Mouse (Mus musculus): ENCODE data around the gene Tnfrsf8.
A peak's percentile ranks its signal among the peaks of the same experiment; 100 is the strongest.
"Not testable (repeated sequence)": the region's sequence is repeated elsewhere in the genome, so short reads cannot be mapped to it uniquely, and the experiment has no call there.

Tnfrsf8 gene

GRCm38 (mm10) chr4:145306422-145306821 lies 8.5 kb downstream of the Tnfrsf8 start:
- no peak for DNase-seq

- not testable (repeated sequence) for DNase-seq
These were observed 9.2 kb downstream of the Tnfrsf8 start for GRCm38 (mm10) chr4:145305661-145306362.

GRCm38 (mm10) chr4:145304109-145304508 lies 10.9 kb downstream of the Tnfrsf8 start:
- no peak for DNase-seq

- no peak for DNase-seq
These were observed 12.9 kb downstream of the Tnfrsf8 start for GRCm38 (mm10) chr4:145302106-145302505.

GRCm38 (mm10) chr4:145300210-145300927 lies 14.6 kb downstream of the Tnfrsf8 start:
- peak; percentile 57 for DNase-seq

- no peak for DNase-seq
These were observed 15.6 kb downstream of the Tnfrsf8 start for GRCm38 (mm10) chr4:145299355-145299754.

- no peak for DNase-seq
These were observed 16.1 kb downstream of the Tnfrsf8 start for GRCm38 (mm10) chr4:145298846-145299245.

GRCm38 (mm10) chr4:145295589-145296300 lies 19.2 kb downstream of the Tnfrsf8 start:
- DNase-seq: peak; percentile 68

GRCm38 (mm10) chr4:145294588-145294987 lies 20.4 kb downstream of the Tnfrsf8 start:
- DNase-seq: no peak

- DNase-seq: peak; percentile 92
These were observed 28.4 kb downstream of the Tnfrsf8 start for GRCm38 (mm10) chr4:145286369-145287120.

GRCm38 (mm10) chr4:145284675-145285074 lies 30.3 kb downstream of the Tnfrsf8 start:
- DNase-seq: no peak

GRCm38 (mm10) chr4:145283441-145283840 lies 31.5 kb downstream of the Tnfrsf8 start:
- DNase-seq: no peak

GRCm38 (mm10) chr4:145280966-145281365 lies 34.0 kb downstream of the Tnfrsf8 start:
- peak; percentile 71 for DNase-seq

- DNase-seq: peak; percentile 30
These were observed 36.1 kb downstream of the Tnfrsf8 start for GRCm38 (mm10) chr4:145278724-145279370.

GRCm38 (mm10) chr4:145278231-145278630 lies 36.7 kb downstream of the Tnfrsf8 start:
- no peak for DNase-seq

- DNase-seq: peak; percentile 36
These were observed 38.4 kb downstream of the Tnfrsf8 start for GRCm38 (mm10) chr4:145276368-145277249.

- DNase-seq: no peak
These were observed 40.1 kb downstream of the Tnfrsf8 start for GRCm38 (mm10) chr4:145274887-145275286.

GRCm38 (mm10) chr4:145273923-145274322 lies 41.0 kb downstream of the Tnfrsf8 start:
- no peak for DNase-seq

- DNase-seq: peak; percentile 56
These were observed 42.2 kb downstream of the Tnfrsf8 start for GRCm38 (mm10) chr4:145272763-145273162.

- DNase-seq: no peak
These were observed 43.3 kb downstream of the Tnfrsf8 start for GRCm38 (mm10) chr4:145271634-145272033.

GRCm38 (mm10) chr4:145270136-145270535 lies 44.8 kb downstream of the Tnfrsf8 start:
- DNase-seq: peak; percentile 46

Data from lung, postnatal 36 days (tissue).